Mouse (Mus musculus): ENCODE data around the gene Gm49405.
"Not testable (repeated sequence)": the region's sequence is repeated elsewhere in the genome, so short reads cannot be mapped to it uniquely, and the experiment has no call there.

Gm49405 gene

DNA sequence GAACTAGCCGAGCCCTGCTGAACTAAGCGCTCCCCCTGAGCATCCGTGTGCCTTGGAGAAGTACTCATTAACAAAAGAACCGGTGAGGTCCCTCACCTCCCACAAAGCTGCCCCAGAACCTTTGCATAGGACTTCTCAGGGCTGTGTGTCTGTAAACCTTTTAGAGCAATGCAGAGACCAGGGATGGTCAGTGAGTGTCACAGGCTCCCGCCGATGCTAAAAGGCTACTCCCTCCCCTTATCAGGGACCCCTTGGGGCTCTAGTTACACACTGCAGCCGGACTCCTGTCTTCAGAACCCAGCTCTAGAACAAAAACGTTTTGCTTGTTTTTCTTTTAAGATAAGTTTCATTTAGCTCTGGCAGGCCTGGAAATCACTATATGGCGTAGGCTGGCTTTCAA is 12.6 kb downstream of the Gm49405 start:
- no peak for DNase-seq (ENCODE audit: low spot score in 2 of 2)

DNA sequence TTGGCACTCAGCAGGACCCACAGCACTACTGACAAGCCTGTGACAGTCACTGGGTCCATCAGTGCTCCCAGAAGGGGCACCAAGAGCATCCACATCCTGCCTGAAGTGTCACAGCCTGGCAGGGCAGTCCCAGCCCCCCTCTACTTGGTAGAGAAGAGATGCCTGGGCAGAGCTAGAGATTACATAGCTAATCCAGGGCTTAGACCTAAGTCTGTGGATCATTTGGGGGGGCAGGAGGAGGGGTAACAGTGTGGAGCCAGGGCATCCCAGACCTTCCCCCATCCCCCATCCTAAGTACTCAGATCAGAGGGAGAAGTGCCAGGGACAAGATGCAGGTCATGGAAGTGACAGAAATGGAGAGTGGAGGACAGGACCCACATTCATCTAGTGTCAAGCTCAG is 14.4 kb downstream of the Gm49405 start:
- no peak for DNase-seq (ENCODE audit: low spot score in 2 of 2)

DNA sequence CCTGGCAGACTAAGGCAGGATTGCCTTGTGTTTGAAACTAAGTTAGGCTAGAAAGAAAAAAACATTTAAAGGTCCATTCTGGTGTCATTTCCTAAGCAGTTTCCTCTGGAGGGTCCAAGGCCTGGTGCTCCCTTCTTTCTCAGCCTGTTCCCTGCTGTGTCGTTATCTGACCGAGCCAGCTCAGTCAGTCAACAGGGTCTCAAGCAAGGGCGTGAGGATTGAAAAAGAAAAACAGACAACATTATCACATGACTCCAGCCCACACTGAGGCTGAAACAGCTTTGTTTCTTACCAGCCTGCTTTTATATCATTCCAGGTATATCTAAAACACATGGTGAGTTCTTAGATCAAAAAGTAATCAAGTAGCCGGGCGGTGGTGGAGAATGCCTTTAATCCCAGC is 15.2 kb downstream of the Gm49405 start:
- no peak for DNase-seq (ENCODE audit: low spot score in 2 of 2)

DNA sequence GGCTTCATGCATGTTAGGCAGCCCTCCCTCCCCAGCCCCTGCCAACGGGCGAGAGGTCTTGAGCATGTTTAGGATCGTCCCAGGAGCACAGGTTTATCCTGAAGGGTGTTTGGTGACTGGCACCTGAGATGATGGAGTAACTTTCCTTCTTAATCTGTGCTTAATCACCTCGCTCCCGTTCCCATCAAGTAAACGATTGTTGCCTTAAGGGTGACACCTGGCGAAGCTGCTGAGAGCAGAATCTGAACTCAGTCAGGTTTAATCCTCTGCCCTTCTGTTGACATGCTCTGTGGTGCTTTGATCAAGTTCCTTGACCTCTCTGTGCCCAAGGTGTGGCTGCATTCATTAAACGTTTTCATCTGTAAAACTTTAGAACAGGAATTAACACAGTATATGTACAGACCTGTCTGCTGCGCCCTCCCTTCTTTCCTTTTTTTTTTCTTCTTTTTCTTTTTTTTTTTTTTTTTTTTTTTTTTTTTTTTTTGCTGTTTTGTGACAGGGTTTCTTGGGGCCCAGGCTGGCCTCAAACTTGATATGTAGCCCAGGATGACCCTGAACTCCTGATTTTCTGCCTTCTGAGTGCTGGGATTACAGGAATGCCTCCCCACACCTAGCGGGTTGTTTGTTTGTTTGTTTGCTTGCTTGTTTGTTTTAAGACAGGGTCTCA is 17.6 kb downstream of the Gm49405 start:
- DNase-seq (ENCODE audit: low spot score in 2 of 2): no peak

DNA sequence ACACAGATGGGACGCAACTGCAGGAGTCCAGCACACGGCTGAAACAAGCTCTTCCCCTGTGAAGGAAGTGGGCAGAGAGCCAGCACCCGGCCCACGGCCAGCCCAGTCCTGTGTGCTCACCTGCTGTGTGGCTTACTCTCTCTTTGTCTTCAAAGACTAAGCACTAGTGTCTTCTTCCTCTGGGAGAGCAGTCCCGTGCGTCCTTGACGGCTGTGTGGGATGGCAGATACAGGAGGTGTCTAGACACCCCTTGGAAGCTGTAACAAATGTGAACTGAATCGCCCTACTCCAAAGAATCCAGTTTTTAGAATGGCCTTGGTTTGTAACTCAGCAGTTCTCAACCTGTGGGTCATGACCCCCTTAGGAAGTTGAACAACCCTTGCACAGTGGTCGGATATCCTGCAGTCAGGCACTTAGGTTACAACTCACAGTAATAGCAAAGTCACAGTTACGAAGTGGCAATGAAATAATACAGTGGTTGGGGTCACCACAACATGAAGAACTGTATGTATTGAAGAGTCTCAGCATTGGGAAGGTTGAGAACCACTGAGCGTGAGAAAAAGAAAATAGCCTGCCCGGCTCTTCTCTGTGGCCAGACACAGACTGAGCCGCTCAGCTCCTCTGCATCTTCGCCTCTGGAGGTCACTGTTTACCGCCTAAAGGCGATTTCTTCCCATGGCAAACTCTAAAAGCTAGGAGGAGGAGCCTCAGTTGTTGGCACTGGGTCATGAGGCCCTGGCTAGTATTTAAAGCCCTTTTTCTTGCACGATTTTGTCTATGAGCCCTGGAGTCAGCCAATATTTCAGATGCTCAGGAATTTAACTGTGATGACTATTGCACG is 18.5 kb downstream of the Gm49405 start:
- DNase-seq (ENCODE audit: low spot score in 2 of 2): peak; percentile 63 to 82

DNA sequence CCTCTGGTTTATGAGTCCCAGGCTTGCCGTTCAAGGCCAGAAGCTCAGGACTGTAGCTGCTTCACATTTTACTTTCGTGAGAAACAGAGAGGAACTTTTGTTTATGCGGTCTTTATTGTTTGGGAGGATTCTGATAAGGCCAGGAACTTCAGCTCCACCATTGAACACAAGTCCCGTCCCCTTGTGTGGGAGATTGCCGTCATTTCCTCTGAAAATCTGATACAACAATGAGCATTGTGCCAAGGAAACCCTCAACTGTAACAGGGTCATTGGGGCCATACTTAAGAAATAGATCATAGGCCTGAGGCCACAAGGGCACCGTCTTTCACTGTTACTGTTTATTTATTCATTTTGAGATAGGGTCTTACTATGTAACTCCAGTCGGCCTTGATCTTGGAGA is 22.8 kb downstream of the Gm49405 start:
- no peak for DNase-seq (ENCODE audit: low spot score in 2 of 2)

DNA sequence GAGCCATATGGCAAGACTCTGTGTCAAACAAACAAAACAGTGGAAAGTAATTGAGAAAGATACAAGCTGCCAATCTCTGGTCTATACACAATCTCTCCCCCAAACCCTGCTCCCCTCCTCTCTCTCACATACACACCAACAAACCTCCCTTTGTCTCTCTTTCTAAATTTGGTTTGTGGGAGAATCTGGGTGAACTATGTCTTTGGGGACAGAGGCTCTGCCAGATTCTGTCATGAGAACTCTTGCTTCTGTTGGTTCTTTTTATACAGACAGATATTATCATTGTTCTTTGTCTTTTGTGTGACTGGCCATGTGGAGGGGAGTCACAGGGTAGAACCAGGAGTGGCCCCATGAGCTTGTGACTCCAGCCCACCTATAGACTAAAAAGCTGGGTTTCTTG is 27.1 kb downstream of the Gm49405 start:
- DNase-seq (ENCODE audit: low spot score in 2 of 2): no peak

DNA sequence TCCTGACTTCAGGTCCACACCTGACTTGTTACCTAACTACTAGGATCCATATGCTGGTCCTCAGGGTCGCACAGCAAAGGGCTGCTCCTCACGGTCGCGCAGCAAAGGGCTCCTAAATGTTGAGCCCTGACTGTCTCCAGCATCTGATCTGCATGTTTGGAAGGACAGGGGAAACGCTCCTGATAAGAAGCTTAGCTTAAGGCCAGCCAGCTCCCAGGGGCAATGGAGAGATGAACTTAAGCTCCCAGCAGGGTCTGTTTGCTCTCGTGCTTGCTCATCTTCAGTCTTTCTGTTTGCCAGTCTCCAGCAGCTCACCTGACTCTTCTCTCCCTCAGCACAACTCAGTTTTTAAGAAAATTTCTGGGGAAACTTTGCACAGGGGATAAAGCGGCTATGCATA is 32.2 kb downstream of the Gm49405 start:
- DNase-seq (ENCODE audit: low spot score in 2 of 2): no peak

DNA sequence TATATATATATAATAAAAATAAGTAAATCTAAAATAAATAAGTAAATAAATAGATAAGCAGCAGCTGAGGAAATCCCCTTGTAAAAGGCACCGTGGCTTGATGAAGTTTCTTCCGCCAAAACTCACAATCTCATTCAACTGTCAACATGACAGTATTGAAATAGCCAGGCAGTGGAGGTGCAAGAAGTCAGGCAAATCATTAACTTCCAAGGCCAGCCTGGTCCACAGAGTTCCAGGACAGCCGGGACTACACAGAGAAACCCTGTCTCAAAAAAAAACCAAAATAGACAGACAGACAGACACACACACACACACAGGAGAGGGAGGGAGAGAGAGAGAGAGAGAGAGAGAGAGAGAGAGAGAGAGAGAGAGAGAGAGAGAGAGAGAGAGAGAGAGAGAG is 32.9 kb downstream of the Gm49405 start:
- DNase-seq (ENCODE audit: low spot score in 2 of 2): no peak

DNA sequence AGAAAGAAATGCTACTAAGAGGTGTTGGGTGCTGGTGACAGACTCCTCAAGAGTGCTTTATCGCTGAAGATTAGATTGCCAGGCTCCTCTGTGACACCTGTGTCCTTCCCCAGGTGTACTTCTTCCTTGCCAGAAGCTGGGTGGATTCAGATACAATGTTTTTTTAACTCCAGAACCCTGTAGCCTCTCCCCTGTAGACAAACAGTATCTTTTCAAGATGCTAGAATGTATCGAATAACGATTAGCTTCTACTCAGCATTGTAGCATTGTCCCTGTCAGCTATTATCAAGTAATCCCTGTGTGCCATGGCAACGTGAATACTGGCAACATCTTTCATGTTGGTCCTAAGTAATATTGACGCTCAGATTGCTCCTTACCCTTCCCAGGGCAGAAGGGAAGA is 33.3 kb downstream of the Gm49405 start:
- no peak for DNase-seq (ENCODE audit: low spot score in 2 of 2)

DNA sequence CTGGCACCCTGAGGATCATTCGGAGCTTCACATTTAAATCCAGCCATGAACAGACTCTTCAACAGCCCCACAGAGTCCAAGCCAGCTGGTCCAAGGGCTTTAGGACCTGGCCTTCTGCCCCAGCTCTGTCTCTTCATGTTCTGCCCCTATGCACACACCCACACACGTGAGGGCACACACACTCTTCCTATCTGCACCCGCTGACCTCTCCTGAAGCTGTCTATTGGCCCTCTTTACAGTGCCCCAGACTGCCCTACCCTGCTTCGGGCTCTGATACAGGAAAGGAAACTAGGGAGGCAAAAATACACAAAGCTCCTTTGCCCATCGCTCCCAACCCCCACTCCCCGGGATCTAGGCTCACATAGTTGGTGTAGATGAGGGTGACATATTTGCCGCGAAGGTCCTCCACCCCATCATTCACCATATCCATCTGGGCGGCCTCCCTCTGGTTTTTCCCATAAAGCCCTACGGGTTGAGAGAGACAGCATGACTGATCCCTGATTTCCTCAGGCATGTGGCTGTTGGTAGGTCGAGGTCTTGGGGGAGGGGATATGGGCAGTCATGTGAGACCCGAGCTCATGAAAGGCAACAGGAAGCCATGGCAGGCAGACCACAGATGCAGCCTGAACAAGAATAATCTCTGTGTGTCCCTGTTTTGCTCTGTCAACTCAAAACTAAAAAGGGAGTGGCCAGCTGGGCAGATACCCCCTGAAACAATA is 36.1 kb downstream of the Gm49405 start:
- no peak for DNase-seq (ENCODE audit: low spot score in 2 of 2)

DNA sequence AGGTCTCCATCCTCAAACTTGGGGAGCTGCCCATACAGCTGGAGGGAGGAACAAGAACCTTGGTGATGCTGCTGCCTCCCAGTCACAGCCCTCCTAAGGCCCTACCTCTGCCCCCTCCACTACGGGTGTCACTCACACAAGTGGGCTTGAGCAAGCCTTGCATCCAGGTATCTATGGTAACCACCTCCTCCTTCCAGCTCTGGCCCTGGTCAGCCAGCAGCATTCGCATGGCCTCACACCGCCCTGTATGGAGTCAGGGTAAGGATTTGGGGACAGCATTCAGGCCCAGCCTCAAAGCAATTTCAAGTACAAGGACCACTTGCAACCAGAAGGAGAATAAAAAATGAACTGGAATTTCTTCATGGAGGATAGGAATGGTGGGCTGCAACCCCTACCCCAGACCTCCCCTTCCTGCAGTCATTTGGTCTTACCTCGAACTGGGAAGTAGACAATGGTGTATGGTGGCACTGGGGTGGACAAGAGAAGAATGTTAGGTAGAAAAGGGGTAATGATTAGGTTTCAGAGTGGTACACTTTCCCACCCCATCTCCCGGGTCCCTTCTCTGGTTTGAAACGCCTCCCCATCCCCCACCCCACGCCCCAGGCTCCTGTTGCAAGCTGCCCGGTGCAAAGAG is 36.8 kb downstream of the Gm49405 start:
- DNase-seq (ENCODE audit: low spot score in 2 of 2): not testable (repeated sequence)

DNA sequence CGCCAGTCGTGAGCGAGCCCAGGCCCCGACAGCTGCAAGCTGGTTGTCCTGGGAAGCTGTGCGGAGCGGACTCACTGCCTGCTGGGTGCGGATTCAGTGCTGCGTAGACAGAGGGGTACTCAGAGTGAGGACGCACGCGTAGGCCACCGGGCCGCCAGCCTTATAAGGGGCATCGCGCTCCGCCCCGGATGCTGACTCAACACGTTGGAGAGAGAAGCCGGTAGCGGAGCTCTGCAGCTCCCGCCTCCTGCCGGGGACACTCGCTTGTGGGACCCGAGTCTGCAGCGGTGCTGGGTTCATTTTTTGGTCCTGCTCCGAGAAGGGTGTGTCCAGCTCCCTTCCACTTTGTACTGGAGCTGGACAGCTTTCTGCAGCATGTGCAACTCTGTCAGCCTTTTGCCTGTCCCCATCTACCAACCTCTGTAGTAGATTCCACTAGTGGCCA is 37.4 kb downstream of the Gm49405 start, which contains the start of gene Gstp1:
Gene Gstp1 (minus strand): TSS at position 198 of the 445 bp plus-strand sequence.
- DNase-seq (ENCODE audit: low spot score in 2 of 2): peak; percentile 87 to 90

DNA sequence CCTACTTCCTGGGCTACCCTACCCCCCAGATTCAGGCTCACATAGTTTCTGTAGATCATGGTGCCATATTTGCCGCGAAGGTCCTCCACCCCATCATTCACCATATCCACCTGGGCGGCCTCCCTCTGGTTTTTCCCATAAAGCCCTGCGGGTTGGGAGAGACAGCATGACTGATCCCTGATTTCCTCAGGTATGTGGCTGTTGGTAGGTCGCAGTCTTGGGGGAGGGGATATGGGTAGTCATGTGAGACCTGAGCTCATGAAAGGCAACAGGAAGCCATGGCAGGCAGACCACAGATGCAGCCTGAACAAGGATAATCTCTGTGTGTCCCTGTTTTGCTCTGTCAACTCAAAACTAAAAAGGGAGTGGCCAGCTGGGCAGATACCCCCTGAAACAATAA is 40.5 kb downstream of the Gm49405 start:
- not testable (repeated sequence) for DNase-seq (ENCODE audit: low spot score in 2 of 2)

DNA sequence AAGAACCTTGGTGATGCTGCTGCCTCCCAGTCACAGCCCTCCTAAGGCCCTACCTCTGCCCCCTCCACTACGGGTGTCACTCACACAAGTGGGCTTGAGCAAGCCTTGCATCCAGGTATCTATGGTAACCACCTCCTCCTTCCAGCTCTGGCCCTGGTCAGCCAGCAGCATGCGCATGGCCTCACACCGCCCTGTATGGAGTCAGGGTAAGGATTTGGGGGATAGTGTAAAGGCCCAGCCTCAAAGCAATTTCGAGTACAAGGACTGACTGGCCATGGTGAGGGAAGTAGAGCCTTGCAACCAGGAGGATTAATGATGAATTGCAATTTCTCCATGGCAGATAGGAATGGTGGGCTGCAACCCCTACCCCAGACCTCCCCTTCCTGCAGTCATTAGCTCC is 41.1 kb downstream of the Gm49405 start:
- DNase-seq (ENCODE audit: low spot score in 2 of 2): not testable (repeated sequence)

DNA sequence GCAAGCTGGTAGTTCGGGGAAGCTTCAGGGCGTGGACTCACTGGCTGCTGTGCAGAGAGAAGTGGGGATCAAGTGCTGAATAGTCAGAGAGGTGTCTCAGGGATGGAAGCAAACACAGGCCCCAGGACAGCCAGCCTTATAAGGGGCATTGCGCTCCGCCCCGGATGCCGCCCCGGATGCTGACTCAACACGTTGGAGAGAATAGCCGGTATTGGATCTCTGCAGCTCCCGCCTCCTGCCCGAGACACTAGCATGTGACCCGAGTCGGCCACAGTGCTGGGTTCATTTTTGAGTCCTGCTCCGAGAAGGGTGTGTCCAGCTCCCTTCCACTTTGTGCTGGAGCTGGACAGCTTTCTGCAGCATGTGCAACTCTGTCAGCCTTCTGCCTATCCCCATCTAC is 41.7 kb downstream of the Gm49405 start:
- peak; percentile 29 to 64 for DNase-seq (ENCODE audit: low spot score in 2 of 2)

DNA sequence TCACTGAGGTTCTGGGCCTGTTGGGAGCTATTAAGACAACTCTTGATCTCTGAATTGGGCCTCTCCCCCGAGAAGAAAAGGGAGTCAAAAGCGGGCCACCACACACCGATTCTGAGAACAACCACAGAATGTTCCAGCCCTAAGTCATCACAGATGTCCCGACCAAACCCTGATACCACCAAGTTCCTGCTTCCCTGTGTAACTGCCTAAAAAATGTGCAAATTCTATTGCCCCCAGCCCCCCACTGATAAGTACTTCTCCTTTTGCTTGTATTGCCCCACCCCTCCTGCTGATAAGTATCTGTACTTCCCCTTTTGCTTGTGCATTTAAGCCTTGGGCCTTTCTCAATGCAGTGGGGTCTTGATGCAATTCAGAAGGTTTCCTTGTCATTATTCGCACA is 43.7 kb downstream of the Gm49405 start:
- not testable (repeated sequence) for DNase-seq (ENCODE audit: low spot score in 2 of 2)

DNA sequence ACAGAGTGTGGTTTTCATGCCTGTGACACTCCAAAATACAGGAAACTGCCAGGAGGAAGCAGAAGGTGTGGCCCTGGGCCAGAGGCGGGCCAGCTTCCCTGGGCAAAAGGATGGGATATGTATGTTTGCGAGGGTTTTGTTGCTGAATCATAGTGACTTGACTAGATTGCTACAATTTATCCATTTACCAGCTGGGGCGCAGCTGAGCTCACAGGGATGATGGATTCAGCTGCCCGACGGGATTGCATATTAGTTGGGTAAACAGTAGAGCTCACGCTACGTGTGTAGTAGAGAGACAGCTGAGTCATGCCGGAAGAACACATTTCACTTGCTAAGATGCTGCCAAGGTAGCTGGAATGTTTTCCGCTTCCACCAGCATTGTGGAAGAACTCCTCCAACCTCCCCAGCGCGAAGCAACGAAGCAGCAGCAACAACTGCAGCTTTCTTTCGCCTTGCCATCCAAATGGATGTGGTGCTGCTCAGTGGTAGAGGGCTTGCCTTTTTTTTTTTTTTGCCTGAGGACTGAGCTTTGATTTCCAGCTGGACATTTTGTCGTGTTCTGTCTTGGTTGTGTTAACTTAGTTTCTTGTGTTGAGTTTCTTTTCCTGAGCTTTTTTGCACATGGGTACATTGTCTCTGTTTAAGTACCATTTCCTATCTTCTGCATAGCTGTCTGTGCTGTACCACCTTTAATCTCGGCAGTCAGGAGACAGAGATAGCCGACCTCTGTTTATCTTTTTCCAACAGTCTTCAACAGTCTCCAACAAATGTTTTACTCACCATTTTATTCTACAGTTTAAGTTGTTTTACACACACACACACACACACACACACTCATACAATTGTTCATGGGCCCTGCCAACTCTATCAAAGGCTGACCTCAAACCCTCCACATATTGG is 45.8 kb downstream of the Gm49405 start, which contains the start of gene Gstp2:
Gene Gstp2 (minus strand): TSS at position 58 of the 900 bp plus-strand sequence.
- DNase-seq (ENCODE audit: low spot score in 2 of 2): peak; percentile 67 to 82

DNA sequence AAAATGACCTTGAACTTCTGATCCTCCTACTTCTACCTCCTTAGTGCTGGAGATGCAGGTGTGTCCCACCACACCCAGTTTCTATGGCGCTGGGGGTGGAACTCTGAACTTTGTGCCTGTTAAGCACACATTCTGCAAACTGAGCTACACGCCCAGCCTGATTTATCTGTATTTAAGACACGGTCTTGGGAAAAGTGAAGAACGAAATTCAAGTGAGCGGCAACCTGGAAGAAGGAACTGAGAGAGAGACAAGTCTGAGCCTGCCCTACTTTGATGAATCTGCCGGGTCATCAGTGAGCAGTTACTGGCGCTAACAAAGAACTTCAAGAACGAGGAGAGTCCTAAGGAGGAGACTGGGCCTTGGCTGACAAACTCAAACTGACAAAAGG is 46.4 kb downstream of the Gm49405 start:
- DNase-seq (ENCODE audit: low spot score in 2 of 2): peak; percentile 35 to 50

DNA sequence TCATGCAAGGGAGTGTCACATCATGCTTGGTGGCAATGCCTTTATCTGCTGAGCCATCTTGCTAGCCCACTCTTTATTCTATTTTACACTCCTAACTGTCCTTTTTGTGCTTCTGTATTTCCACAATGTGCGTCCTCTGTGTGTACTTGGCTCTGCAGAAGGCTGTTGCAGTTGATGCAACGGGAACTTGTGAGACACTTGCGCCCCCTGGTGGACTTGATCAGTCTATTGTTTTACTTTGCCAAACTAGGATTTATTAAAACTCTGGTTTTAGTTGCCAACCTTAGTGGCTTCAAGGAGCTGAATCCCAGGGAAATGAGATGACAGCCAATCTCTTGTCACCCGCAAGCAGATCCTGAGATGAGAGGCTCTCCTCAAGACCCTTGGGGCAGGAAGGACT is 47.4 kb downstream of the Gm49405 start:
- peak; percentile 37 to 46 for DNase-seq (ENCODE audit: low spot score in 2 of 2)

DNA sequence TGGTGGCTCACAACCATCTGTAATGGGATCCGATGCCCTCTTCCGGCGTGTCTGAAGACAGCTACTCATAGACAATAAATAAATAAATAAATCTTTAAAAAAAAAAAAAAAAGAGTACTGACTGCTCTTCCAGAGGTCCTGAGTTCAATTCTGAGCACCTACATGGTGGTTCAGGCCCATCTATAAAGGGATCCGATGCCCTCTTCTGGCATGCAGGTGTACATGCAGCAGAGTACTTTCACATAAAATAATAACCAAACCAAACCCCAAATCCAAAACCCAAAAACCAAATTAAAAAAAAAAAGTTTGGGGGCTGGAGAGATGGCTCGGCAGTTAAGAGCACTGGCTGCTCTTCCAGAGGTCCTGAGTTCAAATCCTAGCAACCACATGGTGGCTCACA is 48.6 kb downstream of the Gm49405 start:
- DNase-seq (ENCODE audit: low spot score in 2 of 2): not testable (repeated sequence)

All from urinary bladder, adult 18-20 months (tissue).